Mouse (Mus musculus) stomach, embryonic 15.5 days (tissue): ENCODE measurements around the gene Utp15. TPM values are rescaled to one million over a fixed set of nuclear protein-coding genes. Genes with fewer than 3 reads are reported as not detected.

ENCODE experiments used
- ATAC-seq: fragments of 200-750 bp; cut with Nextera tagmentation; 2 replicates; pipeline ENCODE4 v1.8.0; 2017; ENCODE audit warnings: low read depth, moderate number of reproducible peaks, moderate TSS enrichment; ENCODE audit not compliant: insufficient read depth, low FRiP score
- H3K27ac ChIP-seq: fragments of 300-500 bp; sonication (generic); 2 replicates; pipeline ENCODE4 v1.5.1; 2015; ENCODE audit warnings: mild to moderate bottlenecking, inconsistent platforms
- H3K27me3 ChIP-seq: fragments of 300-500 bp; sonication (generic); replicated peaks from 2 replicates; pipeline ENCODE4 v1.6.1; 2015; ENCODE audit warnings: inconsistent platforms
- H3K36me3 ChIP-seq: fragments of 300-500 bp; sonication (generic); 2 replicates; pipeline ENCODE4 v1.6.1; 2015; ENCODE audit warnings: inconsistent platforms
- H3K4me1 ChIP-seq: fragments of 300-500 bp; sonication (generic); 2 replicates; pipeline ENCODE4 v1.6.1; 2015; ENCODE audit warnings: inconsistent platforms
- H3K4me2 ChIP-seq: fragments of 300-500 bp; sonication (generic); 2 replicates; pipeline ENCODE4 v1.6.1; 2015; ENCODE audit warnings: mild to moderate bottlenecking, inconsistent platforms
- H3K4me3 ChIP-seq: fragments of 300-500 bp; sonication (generic); replicated peaks from 2 replicates; pipeline ENCODE4 v1.5.1; 2015; ENCODE audit warnings: inconsistent platforms
- H3K9ac ChIP-seq: fragments of 300-500 bp; sonication (generic); 2 replicates; pipeline ENCODE4 v1.6.1; 2015; ENCODE audit warnings: inconsistent platforms
- H3K9me3 ChIP-seq: fragments of 300-500 bp; sonication (generic); 2 replicates; pipeline ENCODE4 v1.6.1; 2016; ENCODE audit warnings: inconsistent platforms
- WGBS: fragments of 180-500 bp; shearing (Covaris S2); methylation state at CpG from one replicate; pipeline ENCODE4 v1.1.7; 2015; 5-methylcytosine and 5-hydroxymethylcytosine counted together
- polyA plus RNA-seq: library from polyadenylated mRNA; unstranded; fragments of >200 nt; fragmentation: Nextera tagmentation; extraction: Ambion mirVana; gene quantifications from 2 replicates; pipeline ENCODE4 v1.2.1, GENCODE M21; 2015

The Utp15 gene
- polyA plus RNA-seq, 1 experiment from 2014 or later: 30.1 TPM

- no peak overlapping the region for H3K4me2 ChIP-seq
- no peaks in the 10 kb centered on the region for H3K4me1 ChIP-seq
- H3K4me3 ChIP-seq: no peak overlapping the region
- no peak for ATAC-seq
- WGBS: 54% methylated on average over 5 of the region's 5 CpGs
- no peak overlapping the region for H3K9ac ChIP-seq
- no peaks in the 10 kb centered on the region for H3K27me3 ChIP-seq
- peaks cover 9% of the 10 kb centered on the region for H3K36me3 ChIP-seq
- H3K27ac ChIP-seq: no peak overlapping the region
- no peaks in the 10 kb centered on the region for H3K9me3 ChIP-seq
Measured at GRCm38 (mm10) chr13:98244571-98245350, 18.1 kb downstream of the Utp15 start.

GRCm38 (mm10) chr13:98241531-98242282 is 21.1 kb downstream of the Utp15 start:
- WGBS: 64% methylated on average over 9 of the region's 9 CpGs
- no peaks in the 10 kb centered on the region for H3K4me1 ChIP-seq
- no peak overlapping the region for H3K9ac ChIP-seq
- no peak for ATAC-seq
- H3K4me3 ChIP-seq: no peak overlapping the region
- no peaks in the 10 kb centered on the region for H3K27me3 ChIP-seq
- H3K36me3 ChIP-seq: no peaks in the 10 kb centered on the region
- no peak overlapping the region for H3K27ac ChIP-seq
- H3K4me2 ChIP-seq: no peak overlapping the region
- no peaks in the 10 kb centered on the region for H3K9me3 ChIP-seq

GRCm38 (mm10) chr13:98239978-98240641 is 22.7 kb downstream of the Utp15 start:
- H3K4me2 ChIP-seq: no peak overlapping the region
- WGBS: 16% methylated on average over 12 of the region's 12 CpGs
- no peaks in the 10 kb centered on the region for H3K27me3 ChIP-seq
- no peak overlapping the region for H3K4me3 ChIP-seq
- no peaks in the 10 kb centered on the region for H3K36me3 ChIP-seq
- no peaks in the 10 kb centered on the region for H3K4me1 ChIP-seq
- ATAC-seq: no peak
- H3K27ac ChIP-seq: no peak overlapping the region
- H3K9me3 ChIP-seq: no peaks in the 10 kb centered on the region
- H3K9ac ChIP-seq: no peak overlapping the region

GRCm38 (mm10) chr13:98235451-98235850 is 27.4 kb downstream of the Utp15 start:
- no peaks in the 10 kb centered on the region for H3K27me3 ChIP-seq
- WGBS: 53% methylated on average over 6 of the region's 6 CpGs
- no peaks in the 10 kb centered on the region for H3K9me3 ChIP-seq
- no peak overlapping the region for H3K27ac ChIP-seq
- no peak overlapping the region for H3K9ac ChIP-seq
- H3K36me3 ChIP-seq: no peaks in the 10 kb centered on the region
- H3K4me3 ChIP-seq: no peak overlapping the region
- H3K4me2 ChIP-seq: no peak overlapping the region
- no peak for ATAC-seq
- no peaks in the 10 kb centered on the region for H3K4me1 ChIP-seq

- H3K9me3 ChIP-seq: no peaks in the 10 kb centered on the region
- no peaks in the 10 kb centered on the region for H3K27me3 ChIP-seq
- WGBS: 92% methylated on average over 1 of the region's 1 CpGs
- no peak overlapping the region for H3K4me3 ChIP-seq
- no peaks in the 10 kb centered on the region for H3K36me3 ChIP-seq
- ATAC-seq: no peak
- no peak overlapping the region for H3K27ac ChIP-seq
- no peak overlapping the region for H3K9ac ChIP-seq
- H3K4me1 ChIP-seq: no peaks in the 10 kb centered on the region
- no peak overlapping the region for H3K4me2 ChIP-seq
Measured at GRCm38 (mm10) chr13:98230511-98230910, 32.3 kb downstream of the Utp15 start.

- Histone ChIP-seq H3K4me2 (no peak overlapping the region), H3K36me3 (no peaks in the 10 kb centered on the region), H3K9me3 (no peaks in the 10 kb centered on the region), H3K27ac (no peak overlapping the region), H3K27me3 (no peaks in the 10 kb centered on the region), H3K4me3 (no peak overlapping the region), H3K9ac (no peak overlapping the region), H3K4me1 (no peaks in the 10 kb centered on the region)
- 54% methylated on average over 2 of the region's 2 CpGs for WGBS
- ATAC-seq: no peak
Measured at GRCm38 (mm10) chr13:98226225-98226624, 36.6 kb downstream of the Utp15 start.

- Histone ChIP-seq H3K27me3 (no peaks in the 10 kb centered on the region), H3K4me2 (no peak overlapping the region), H3K27ac (no peak overlapping the region), H3K36me3 (no peaks in the 10 kb centered on the region), H3K4me3 (no peak overlapping the region), H3K4me1 (no peaks in the 10 kb centered on the region), H3K9me3 (no peaks in the 10 kb centered on the region), H3K9ac (no peak overlapping the region)
- no peak for ATAC-seq
- 32% methylated on average over 12 of the region's 12 CpGs for WGBS
Measured at GRCm38 (mm10) chr13:98222848-98223247, 40.0 kb downstream of the Utp15 start.

GRCm38 (mm10) chr13:98210137-98210536 is 52.7 kb downstream of the Utp15 start:
- Histone ChIP-seq H3K9ac (no peak overlapping the region), H3K4me1 (peaks cover 6% of the 10 kb centered on the region; the same call in 1 of the 2 replicates), H3K4me3 (no peak overlapping the region), H3K27ac (no peak overlapping the region), H3K9me3 (no peaks in the 10 kb centered on the region), H3K27me3 (no peaks in the 10 kb centered on the region), H3K4me2 (no peak overlapping the region), H3K36me3 (no peaks in the 10 kb centered on the region)
- WGBS: 85% methylated on average over 7 of the region's 7 CpGs
- no peak for ATAC-seq

- no peaks in the 10 kb centered on the region for H3K9me3 ChIP-seq
- no peak for ATAC-seq
- H3K4me2 ChIP-seq: no peak overlapping the region
- WGBS: 36% methylated on average over 9 of the region's 9 CpGs
- H3K27ac ChIP-seq: no peak overlapping the region
- H3K36me3 ChIP-seq: no peaks in the 10 kb centered on the region
- H3K4me1 ChIP-seq: peaks cover 8% of the 10 kb centered on the region; the same call in 1 of the 2 replicates
- H3K4me3 ChIP-seq: no peak overlapping the region
- H3K9ac ChIP-seq: no peak overlapping the region
- no peaks in the 10 kb centered on the region for H3K27me3 ChIP-seq
Measured at GRCm38 (mm10) chr13:98208842-98209241, 54.0 kb downstream of the Utp15 start.

- H3K4me3 ChIP-seq: peak overlapping the region; percentile 60
- peak overlapping the region; percentile 54; the same call in 1 of the 2 replicates for H3K9ac ChIP-seq
- H3K4me1 ChIP-seq: peaks cover 8% of the 10 kb centered on the region; the same call in 1 of the 2 replicates
- no peaks in the 10 kb centered on the region for H3K9me3 ChIP-seq
- H3K27me3 ChIP-seq: no peaks in the 10 kb centered on the region
- no peak for ATAC-seq
- WGBS: 2% methylated on average over 12 of the region's 13 CpGs
- no peaks in the 10 kb centered on the region for H3K36me3 ChIP-seq
- peak overlapping the region; percentile 93 for H3K4me2 ChIP-seq
- peak overlapping the region; percentile 91 for H3K27ac ChIP-seq
Measured at GRCm38 (mm10) chr13:98206546-98206870, 56.3 kb downstream of the Utp15 start.

GRCm38 (mm10) chr13:98205771-98206545 is 56.9 kb downstream of the Utp15 start, which contains the start of gene Arhgef28:
Gene Arhgef28 (minus strand): TSS chr13:98206439.
- H3K9me3 ChIP-seq: no peaks in the 10 kb centered on the region
- under 1% methylated on average over 55 of the region's 76 CpGs for WGBS
- H3K4me2 ChIP-seq: peak within 1 kb of the TSS; percentile 93
- H3K4me1 ChIP-seq: peaks cover 8% of the 10 kb centered on the region; the same call in 1 of the 2 replicates
- H3K27me3 ChIP-seq: no peaks in the 10 kb centered on the region
- H3K9ac ChIP-seq: peak within 1 kb of the TSS; percentile 54
- no peaks in the 10 kb centered on the region for H3K36me3 ChIP-seq
- H3K27ac ChIP-seq: peak within 1 kb of the TSS; percentile 91
- peak within 1 kb of the TSS; percentile 60 for H3K4me3 ChIP-seq
- ATAC-seq: peak; percentile 87
